Mouse (Mus musculus) hindbrain, embryonic 11.5 days (tissue): ENCODE measurements around the gene Hs3st6. TPM values are rescaled to one million over a fixed set of nuclear protein-coding genes. Genes with fewer than 3 reads are reported as not detected.

Source experiments
- ATAC-seq: fragments of 200-750 bp; cut with Nextera tagmentation; 2 replicates; pipeline ENCODE4 v1.8.0; 2017; ENCODE audit warnings: mild to moderate bottlenecking, moderate TSS enrichment, moderate library complexity; ENCODE audit not compliant: low FRiP score
- DNase-seq: peaks from one replicate; pipeline ENCODE4 v3.0.0-alpha.2; 2015; ENCODE audit warnings: low spot score
- H3K27ac ChIP-seq: fragments of 300-500 bp; sonication (generic); 2 replicates; pipeline ENCODE4 v1.5.1; 2014; ENCODE audit warnings: mild to moderate bottlenecking, low read depth, low read length
- H3K27me3 ChIP-seq: fragments of 300-500 bp; sonication (generic); 2 replicates; pipeline ENCODE4 v1.6.1; 2014; ENCODE audit warnings: mild to moderate bottlenecking, low read length, moderate library complexity, mixed read lengths; ENCODE audit not compliant: control insufficient read depth, insufficient read depth
- H3K36me3 ChIP-seq: fragments of 300-500 bp; sonication (generic); 2 replicates; pipeline ENCODE4 v1.6.1; 2014; ENCODE audit warnings: mild to moderate bottlenecking, low read length, moderate library complexity, mixed read lengths; ENCODE audit not compliant: control insufficient read depth, insufficient read depth
- H3K4me1 ChIP-seq: fragments of 300-500 bp; sonication (generic); replicated peaks from 2 replicates; pipeline ENCODE4 v1.6.1; 2014; ENCODE audit warnings: low read length, mixed read lengths; ENCODE audit not compliant: control insufficient read depth, insufficient read depth
- H3K4me2 ChIP-seq: fragments of 300-500 bp; sonication (generic); replicated peaks from 2 replicates; pipeline ENCODE4 v1.6.1; 2014; ENCODE audit warnings: mild to moderate bottlenecking, low read depth, low read length
- H3K4me3 ChIP-seq: fragments of 300-500 bp; sonication (generic); 2 replicates; pipeline ENCODE4 v1.5.1; 2014; ENCODE audit warnings: low read depth, low read length
- H3K9ac ChIP-seq: fragments of 300-500 bp; sonication (generic); 2 replicates; pipeline ENCODE4 v1.6.1; 2014; ENCODE audit warnings: low read depth, low read length
- H3K9me3 ChIP-seq: fragments of 300-500 bp; sonication (generic); 2 replicates; pipeline ENCODE4 v1.6.1; 2016; ENCODE audit warnings: low read length; ENCODE audit not compliant: control insufficient read depth
- WGBS: fragments of 180-500 bp; shearing (Covaris S2); extraction: QIAGEN DNeasy Blood & Tissue Kit; methylation state at CpG from one replicate; pipeline ENCODE4 v1.1.7; 2014; 5-methylcytosine and 5-hydroxymethylcytosine counted together
- polyA plus RNA-seq: library from polyadenylated mRNA; unstranded; fragments of >200 nt; fragmentation: Nextera tagmentation; extraction: Ambion mirVana; gene quantifications from 2 replicates; pipeline ENCODE4 v1.2.1, GENCODE M21; 2014

The Hs3st6 gene
- polyA plus RNA-seq, 1 experiment from 2014 or later, result 1.5 TPM

DNA sequence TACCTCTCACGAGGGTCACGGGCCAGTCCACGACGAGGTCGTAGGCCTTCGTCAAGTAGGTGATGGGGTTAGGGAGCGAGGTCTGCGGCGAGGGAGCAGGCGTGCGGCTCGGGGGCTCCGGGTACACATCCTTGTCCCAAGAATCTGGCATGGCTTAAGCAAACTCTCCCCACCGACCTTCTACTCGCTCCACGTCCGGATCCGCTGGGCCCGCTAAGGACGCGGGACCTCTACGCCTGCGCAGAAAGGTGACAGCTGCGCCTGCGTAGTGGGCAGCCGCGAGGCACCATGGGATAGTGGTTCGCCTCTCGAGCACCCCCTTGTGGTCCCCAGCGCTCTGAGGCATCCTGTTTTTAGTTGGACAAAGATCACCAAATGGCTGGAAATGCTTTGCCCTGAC lies 28.6 kb upstream of the Hs3st6 start, which contains the start of gene Ndufb10:
TSS of gene Ndufb10 (minus strand) at position 295 of the 400 bp plus-strand sequence.
- Histone ChIP-seq H3K4me2 (peak within 1 kb of the TSS; percentile 77), H3K4me3 (peak within 1 kb of the TSS; percentile 85), H3K36me3 (0 out of 2 replicates have a peak, but pooled peaks cover 4% of the 10 kb centered on the region), H3K9me3 (no peaks in the 10 kb centered on the region), H3K4me1 (peaks cover 10% of the 10 kb centered on the region), H3K27ac (peak within 1 kb of the TSS; percentile 37), H3K27me3 (no peaks in the 10 kb centered on the region; the same call in 1 of the 2 replicates), H3K9ac (peak within 1 kb of the TSS; percentile 84)
- peak; percentile 100 for DNase-seq
- ATAC-seq, result peak; percentile 76
- WGBS, result 0% methylated on average over 30 of the region's 30 CpGs

DNA sequence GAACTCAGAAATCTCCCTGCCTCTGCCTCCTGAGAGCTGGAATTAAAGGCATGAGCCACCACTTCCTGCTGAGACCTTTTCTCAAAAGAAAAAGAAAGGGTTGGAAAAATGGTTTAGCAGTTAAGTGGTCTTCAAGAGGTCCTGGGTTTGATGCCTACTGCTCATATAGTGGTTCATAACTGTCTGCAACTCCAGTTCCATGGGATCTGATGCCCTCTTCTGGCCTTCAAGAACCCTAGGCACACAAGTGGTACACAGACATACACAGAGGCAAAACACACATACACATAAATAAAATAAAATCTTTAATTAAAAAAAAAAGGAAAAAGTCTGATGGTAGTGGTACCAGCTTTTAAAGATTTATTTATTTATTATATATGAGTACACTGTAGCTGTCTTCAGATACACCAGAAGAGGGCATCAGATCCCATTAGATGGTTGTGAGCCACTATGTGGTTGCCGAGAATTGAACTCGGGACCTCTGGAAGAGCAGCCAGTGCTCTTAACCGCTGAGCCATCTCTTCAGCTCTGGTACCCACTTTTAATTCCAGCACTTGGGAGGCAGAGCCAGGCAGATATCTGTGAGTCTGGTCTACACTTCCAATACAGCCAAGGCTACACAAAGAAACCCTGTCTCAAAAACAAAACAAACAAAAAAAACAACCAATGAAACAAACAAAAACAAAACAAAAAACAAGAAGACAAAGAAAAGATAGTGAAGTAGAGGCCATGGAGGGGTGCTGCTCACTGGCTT lies 27.0 kb upstream of the Hs3st6 start:
- no peaks in the 10 kb centered on the region; the same call in 1 of the 2 replicates for H3K27me3 ChIP-seq
- H3K9me3 ChIP-seq, result no peaks in the 10 kb centered on the region
- no peak overlapping the region for H3K4me3 ChIP-seq
- H3K36me3 ChIP-seq, result 0 out of 2 replicates have a peak, but pooled peaks cover 4% of the 10 kb centered on the region
- H3K27ac ChIP-seq, result no peak overlapping the region
- WGBS, result 71% methylated on average over 3 of the region's 3 CpGs
- H3K9ac ChIP-seq, result no peak overlapping the region
- ATAC-seq (no peak), DNase-seq (no peak)
- H3K4me1 ChIP-seq, result peaks cover 10% of the 10 kb centered on the region
- H3K4me2 ChIP-seq, result no peak overlapping the region

DNA sequence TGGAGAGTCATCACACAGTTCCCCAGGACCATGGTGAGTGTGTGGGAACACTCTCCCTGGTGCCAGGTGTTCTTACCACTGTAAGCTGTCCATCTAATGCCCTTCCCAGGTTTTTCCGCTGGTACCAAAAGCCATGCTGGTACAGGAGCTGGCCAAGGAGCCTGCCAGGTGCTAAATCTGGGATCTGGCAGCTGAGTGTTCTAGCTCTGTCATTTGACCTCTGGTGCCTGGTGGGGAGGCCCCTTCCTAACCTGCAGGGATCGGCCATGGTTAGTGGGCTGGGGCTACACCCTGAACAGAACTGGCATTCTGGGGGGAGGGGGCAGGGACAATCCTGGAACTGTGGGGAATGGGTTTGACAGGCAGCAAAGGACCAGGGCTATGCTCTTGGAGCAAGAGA lies 25.2 kb upstream of the Hs3st6 start, which contains the start of gene Rpl3l:
TSS of gene Rpl3l (plus strand) at position 203 of the 400 bp plus-strand sequence.
- Histone ChIP-seq H3K4me2 (no peak within 1 kb of the TSS), H3K4me3 (no peak within 1 kb of the TSS), H3K27ac (no peak within 1 kb of the TSS), H3K36me3 (no peaks in the 10 kb centered on the region), H3K27me3 (no peaks in the 10 kb centered on the region; the same call in 1 of the 2 replicates), H3K4me1 (peaks cover 5% of the 10 kb centered on the region), H3K9me3 (no peaks in the 10 kb centered on the region), H3K9ac (no peak within 1 kb of the TSS)
- DNase-seq (no peak), ATAC-seq (no peak)
- WGBS, result 73% methylated on average over 2 of the region's 2 CpGs

DNA sequence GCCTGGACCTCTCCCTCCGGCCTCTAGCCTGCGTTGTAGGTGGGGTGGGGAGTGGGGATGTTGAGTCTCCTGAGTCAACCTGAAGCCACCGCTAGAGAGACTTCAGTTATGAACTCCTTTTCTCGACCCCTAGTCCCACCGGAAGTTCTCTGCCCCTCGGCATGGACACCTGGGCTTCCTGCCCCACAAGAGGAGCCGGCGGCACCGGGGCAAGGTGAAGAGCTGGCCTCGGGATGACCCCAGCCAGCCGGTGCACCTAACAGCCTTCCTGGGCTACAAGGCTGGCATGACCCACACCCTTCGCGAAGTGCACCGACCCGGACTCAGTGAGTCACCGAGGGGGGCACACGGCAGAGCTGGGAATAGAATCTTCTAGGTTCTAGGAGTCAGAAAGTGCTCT lies 24.6 kb upstream of the Hs3st6 start:
- Histone ChIP-seq H3K4me3 (no peak overlapping the region), H3K9ac (no peak overlapping the region), H3K27ac (no peak overlapping the region), H3K4me1 (peaks cover 4% of the 10 kb centered on the region; the same call in 1 of the 2 replicates), H3K36me3 (no peaks in the 10 kb centered on the region), H3K4me2 (no peak overlapping the region), H3K27me3 (no peaks in the 10 kb centered on the region; the same call in 1 of the 2 replicates), H3K9me3 (no peaks in the 10 kb centered on the region)
- 78% methylated on average over 17 of the region's 17 CpGs for WGBS
- DNase-seq (no peak), ATAC-seq (no peak)

DNA sequence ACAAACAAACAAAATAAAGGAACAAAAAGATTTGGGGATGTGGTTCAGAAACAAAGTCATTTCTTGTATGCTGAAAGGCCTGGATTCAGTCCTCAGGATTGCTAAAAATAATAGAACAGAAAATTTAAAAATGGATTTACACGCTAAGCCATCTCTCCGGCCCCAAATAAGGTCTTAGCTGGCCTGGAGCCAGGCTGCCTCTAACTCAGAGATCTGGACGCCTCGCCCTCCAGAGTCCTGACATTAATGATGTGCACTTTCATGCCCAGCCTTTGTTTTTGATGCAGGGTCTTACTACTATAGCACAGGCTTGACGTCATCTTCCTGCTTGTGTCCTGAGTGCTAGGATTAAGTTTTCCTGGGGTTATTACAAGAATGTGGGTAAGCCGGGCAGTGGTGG lies 23.7 kb upstream of the Hs3st6 start:
- WGBS, result 88% methylated on average over 6 of the region's 6 CpGs
- Histone ChIP-seq H3K36me3 (no peaks in the 10 kb centered on the region), H3K27me3 (no peaks in the 10 kb centered on the region; the same call in 1 of the 2 replicates), H3K9ac (no peak overlapping the region), H3K4me3 (no peak overlapping the region), H3K4me2 (no peak overlapping the region), H3K27ac (no peak overlapping the region), H3K9me3 (no peaks in the 10 kb centered on the region), H3K4me1 (no peaks in the 10 kb centered on the region)
- no peak for DNase-seq
- no peak for ATAC-seq

DNA sequence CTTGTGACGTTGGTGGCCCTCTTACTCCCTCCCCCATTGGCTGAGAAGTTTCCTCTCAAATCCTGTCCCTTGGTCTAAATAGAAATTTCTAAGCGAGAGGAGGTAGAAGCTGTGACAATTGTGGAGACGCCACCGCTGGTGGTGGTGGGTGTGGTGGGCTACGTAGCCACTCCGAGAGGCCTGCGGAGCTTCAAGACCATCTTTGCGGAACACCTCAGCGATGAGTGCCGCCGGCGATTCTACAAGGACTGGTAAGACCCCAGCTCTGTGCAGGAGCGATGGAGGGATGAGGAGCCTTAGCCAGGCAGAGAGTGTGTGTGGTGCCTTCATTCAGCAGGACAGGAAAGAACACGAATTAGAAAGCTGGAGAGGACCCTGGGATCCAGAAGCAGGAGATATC lies 22.0 kb upstream of the Hs3st6 start:
- Histone ChIP-seq H3K27ac (no peak overlapping the region), H3K27me3 (no peaks in the 10 kb centered on the region; the same call in 1 of the 2 replicates), H3K36me3 (no peaks in the 10 kb centered on the region), H3K9ac (no peak overlapping the region), H3K4me1 (no peaks in the 10 kb centered on the region), H3K4me3 (no peak overlapping the region), H3K9me3 (no peaks in the 10 kb centered on the region), H3K4me2 (no peak overlapping the region)
- DNase-seq (no peak), ATAC-seq (no peak)
- 82% methylated on average over 14 of the region's 14 CpGs for WGBS

DNA sequence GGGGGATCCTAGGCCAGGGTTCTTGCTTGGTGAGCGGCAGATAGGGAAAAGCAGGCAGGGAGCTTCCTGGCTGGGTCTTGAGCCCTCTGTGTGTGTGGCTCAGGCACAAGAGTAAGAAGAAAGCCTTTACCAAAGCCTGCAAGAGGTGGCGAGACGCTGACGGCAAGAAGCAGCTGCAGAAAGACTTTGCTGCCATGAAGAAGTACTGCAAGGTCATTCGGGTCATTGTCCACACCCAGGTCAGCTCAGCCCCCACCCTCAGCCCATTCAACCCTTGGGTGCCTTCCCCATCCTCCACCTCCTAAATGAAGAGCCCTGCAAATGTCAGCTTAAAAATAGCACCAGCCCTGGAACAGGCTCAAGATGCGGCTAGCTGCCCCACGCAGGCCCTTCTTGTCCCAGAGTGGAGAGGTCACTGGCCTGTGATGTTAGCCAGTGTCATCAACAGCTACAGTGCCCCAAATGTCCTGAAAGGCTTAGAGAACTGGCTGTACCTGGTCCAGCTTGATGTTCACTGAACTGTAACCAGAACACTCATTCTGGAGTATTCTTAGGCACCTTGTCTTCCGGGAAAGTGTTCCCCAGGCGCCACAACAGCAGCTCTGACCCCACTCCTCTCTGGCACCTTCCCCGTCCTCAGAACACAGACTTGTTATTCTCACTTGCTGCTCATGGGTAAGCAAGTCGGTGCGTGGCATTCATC lies 20.4 kb upstream of the Hs3st6 start:
- no peak overlapping the region for H3K9ac ChIP-seq
- no peak overlapping the region for H3K4me2 ChIP-seq
- H3K4me1 ChIP-seq, result peaks cover 3% of the 10 kb centered on the region
- H3K9me3 ChIP-seq, result no peaks in the 10 kb centered on the region
- H3K27ac ChIP-seq, result no peak overlapping the region
- DNase-seq (no peak), ATAC-seq (no peak)
- H3K36me3 ChIP-seq, result no peaks in the 10 kb centered on the region
- WGBS, result 77% methylated on average over 12 of the region's 12 CpGs
- no peak overlapping the region for H3K4me3 ChIP-seq
- H3K27me3 ChIP-seq, result no peaks in the 10 kb centered on the region; the same call in 1 of the 2 replicates

DNA sequence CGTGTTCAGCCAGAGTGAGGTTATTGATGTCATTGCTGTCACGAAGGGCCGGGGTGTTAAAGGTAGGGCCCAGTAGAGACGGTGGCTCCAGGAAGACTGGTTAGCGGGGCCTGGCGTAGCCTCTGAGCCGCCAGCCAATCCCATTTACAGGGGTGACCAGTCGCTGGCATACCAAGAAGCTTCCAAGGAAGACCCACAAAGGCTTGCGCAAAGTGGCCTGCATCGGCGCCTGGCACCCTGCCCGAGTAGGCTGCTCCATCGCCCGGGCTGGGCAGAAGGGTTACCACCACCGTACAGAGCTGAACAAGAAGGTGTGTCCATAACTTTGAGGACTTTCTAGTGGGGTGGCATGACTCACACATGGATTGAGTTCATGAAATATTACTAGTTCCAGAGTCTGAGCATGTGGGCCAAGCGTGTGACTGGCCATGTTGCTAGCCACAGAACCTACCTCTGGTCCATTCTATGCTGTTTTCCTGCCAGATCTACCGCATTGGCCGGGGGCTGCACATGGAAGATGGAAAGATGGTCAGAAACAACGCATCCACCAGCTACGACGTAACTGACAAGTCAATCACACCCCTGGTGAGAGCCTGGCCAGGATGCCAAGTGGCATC lies 19.2 kb upstream of the Hs3st6 start:
- Histone ChIP-seq H3K9me3 (no peaks in the 10 kb centered on the region), H3K36me3 (no peaks in the 10 kb centered on the region), H3K4me2 (no peak overlapping the region), H3K27ac (no peak overlapping the region), H3K4me1 (peaks cover 3% of the 10 kb centered on the region), H3K27me3 (no peaks in the 10 kb centered on the region), H3K4me3 (no peak overlapping the region), H3K9ac (no peak overlapping the region)
- no peak for DNase-seq
- ATAC-seq, result no peak
- WGBS, result 92% methylated on average over 21 of the region's 21 CpGs
